Mouse (Mus musculus): ENCODE results near the gene Kank1.

Kank1 gene

GRCm38 (mm10) chr19:25310989-25311388, 74.2 kb downstream of the Kank1 start:
- no peak for DNase-seq (ENCODE audit: low spot score in 2 of 2)

- no peak for DNase-seq (ENCODE audit: low spot score in 2 of 2)
These were observed 74.9 kb downstream of the Kank1 start for GRCm38 (mm10) chr19:25311626-25312025.

- peak; percentile 16 to 48 for DNase-seq (ENCODE audit: low spot score in 2 of 2)
These were observed 78.7 kb downstream of the Kank1 start for GRCm38 (mm10) chr19:25315458-25315889.

GRCm38 (mm10) chr19:25315993-25316392, 79.2 kb downstream of the Kank1 start:
- DNase-seq (ENCODE audit: low spot score in 2 of 2), result no peak

- no peak for DNase-seq (ENCODE audit: low spot score in 2 of 2)
These were observed 87.5 kb downstream of the Kank1 start for GRCm38 (mm10) chr19:25324265-25324664.

GRCm38 (mm10) chr19:25325113-25326001, 88.6 kb downstream of the Kank1 start:
- DNase-seq (ENCODE audit: low spot score in 2 of 2), result no peak

GRCm38 (mm10) chr19:25326002-25326300, 89.2 kb downstream of the Kank1 start:
- no peak for DNase-seq (ENCODE audit: low spot score in 2 of 2)

- no peak for DNase-seq (ENCODE audit: low spot score in 2 of 2)
These were observed 90.9 kb downstream of the Kank1 start for GRCm38 (mm10) chr19:25327633-25328032.

- peak; percentile 68 to 76 for DNase-seq (ENCODE audit: low spot score in 2 of 2)
These were observed 97.6 kb downstream of the Kank1 start for GRCm38 (mm10) chr19:25334360-25334759.

GRCm38 (mm10) chr19:25336731-25337130, 100.0 kb downstream of the Kank1 start:
- DNase-seq (ENCODE audit: low spot score in 2 of 2), result no peak

GRCm38 (mm10) chr19:25340630-25341620, 104.2 kb downstream of the Kank1 start:
- DNase-seq (ENCODE audit: low spot score in 2 of 2), result peak; percentile 30 to 37

- no peak for DNase-seq (ENCODE audit: low spot score in 2 of 2)
These were observed 105.3 kb downstream of the Kank1 start for GRCm38 (mm10) chr19:25342026-25342425.

- peak; percentile 11 to 14 for DNase-seq (ENCODE audit: low spot score in 2 of 2)
These were observed 107.0 kb downstream of the Kank1 start for GRCm38 (mm10) chr19:25343657-25344322.

GRCm38 (mm10) chr19:25344371-25344770, 107.6 kb downstream of the Kank1 start:
- peak in 1 of 2 experiments; percentile 13 for DNase-seq (ENCODE audit: low spot score in 2 of 2)

GRCm38 (mm10) chr19:25345972-25346371, 109.2 kb downstream of the Kank1 start:
- DNase-seq (ENCODE audit: low spot score in 2 of 2), result no peak

GRCm38 (mm10) chr19:25347515-25347914, 110.7 kb downstream of the Kank1 start:
- no peak for DNase-seq (ENCODE audit: low spot score in 2 of 2)

- DNase-seq (ENCODE audit: low spot score in 2 of 2), result peak; percentile 25
These were observed 114.6 kb downstream of the Kank1 start for GRCm38 (mm10) chr19:25351257-25351955.

- no peak for DNase-seq (ENCODE audit: low spot score in 2 of 2)
These were observed 120.3 kb downstream of the Kank1 start for GRCm38 (mm10) chr19:25357094-25357493.

- DNase-seq (ENCODE audit: low spot score in 2 of 2), result no peak
These were observed 121.8 kb downstream of the Kank1 start for GRCm38 (mm10) chr19:25358486-25359120.

- DNase-seq (ENCODE audit: low spot score in 2 of 2), result no peak
These were observed 123.8 kb downstream of the Kank1 start for GRCm38 (mm10) chr19:25360571-25361029.

- no peak for DNase-seq (ENCODE audit: low spot score in 2 of 2)
These were observed 125.2 kb downstream of the Kank1 start for GRCm38 (mm10) chr19:25361956-25362355.
